Mouse (Mus musculus): Measurements from ENCODE around the gene Plp2.
"Not testable (repeated sequence)": the region's sequence is repeated elsewhere in the genome, so short reads cannot be mapped to it uniquely, and the experiment has no call there.

The Plp2 gene

DNA sequence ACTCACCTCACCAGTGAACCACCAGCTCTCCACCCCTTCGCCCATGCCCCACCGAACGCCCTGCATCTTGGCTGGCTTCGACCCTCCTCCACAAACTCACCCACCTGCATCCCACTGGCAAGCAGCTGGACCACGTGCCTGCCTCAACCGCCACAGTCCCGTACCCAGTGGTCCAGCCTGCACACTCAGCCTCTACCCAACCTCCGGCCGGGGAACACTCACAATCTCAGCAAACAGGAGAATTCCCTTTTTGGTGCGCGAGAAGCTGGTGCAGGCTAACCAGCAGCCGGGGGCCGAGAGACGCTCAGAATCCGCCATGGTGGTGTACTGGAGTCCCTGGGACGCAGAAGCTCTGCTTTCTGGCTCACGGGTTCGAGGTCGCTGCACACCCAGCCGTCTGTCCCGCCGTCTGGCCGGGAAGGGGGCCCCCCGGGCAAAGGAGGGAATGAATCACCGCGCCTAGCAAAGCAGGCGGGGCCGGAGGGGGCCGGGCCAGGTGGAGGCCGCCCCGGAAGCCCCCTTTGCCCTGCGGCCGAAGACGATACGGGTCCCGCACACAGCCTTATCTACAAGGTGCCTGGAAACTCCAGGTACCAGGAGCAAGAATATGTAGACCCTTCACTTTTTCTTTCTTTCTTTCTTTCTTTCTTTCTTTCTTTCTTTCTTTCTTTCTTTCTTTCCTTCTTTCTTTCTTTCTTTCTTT, at the start of gene Plp2:
TSS of gene Plp2 (minus strand) at position 470 of the 703 bp plus-strand sequence.
- peak; percentile 53 to 61 for DNase-seq

DNA sequence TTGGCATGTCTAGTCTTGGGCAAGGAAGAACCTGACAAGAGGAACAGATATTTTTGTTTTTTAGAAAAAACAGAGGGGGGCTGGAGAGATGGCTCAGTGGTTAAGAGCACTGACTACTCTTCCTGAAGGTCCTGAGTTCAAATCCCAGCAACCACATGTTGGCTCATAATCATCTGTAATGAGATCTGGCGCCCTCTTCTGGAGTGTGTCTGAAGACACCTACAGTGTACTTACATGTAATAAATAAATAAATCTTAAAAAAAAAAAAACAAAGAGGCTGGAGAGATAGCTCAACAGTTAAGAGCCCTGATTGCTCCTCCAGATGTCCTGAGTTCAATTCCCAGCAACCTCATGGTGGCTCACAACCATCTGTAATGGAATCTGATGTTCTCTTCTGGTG, 44.9 kb upstream of the Plp2 start:
- DNase-seq: not testable (repeated sequence)

DNA sequence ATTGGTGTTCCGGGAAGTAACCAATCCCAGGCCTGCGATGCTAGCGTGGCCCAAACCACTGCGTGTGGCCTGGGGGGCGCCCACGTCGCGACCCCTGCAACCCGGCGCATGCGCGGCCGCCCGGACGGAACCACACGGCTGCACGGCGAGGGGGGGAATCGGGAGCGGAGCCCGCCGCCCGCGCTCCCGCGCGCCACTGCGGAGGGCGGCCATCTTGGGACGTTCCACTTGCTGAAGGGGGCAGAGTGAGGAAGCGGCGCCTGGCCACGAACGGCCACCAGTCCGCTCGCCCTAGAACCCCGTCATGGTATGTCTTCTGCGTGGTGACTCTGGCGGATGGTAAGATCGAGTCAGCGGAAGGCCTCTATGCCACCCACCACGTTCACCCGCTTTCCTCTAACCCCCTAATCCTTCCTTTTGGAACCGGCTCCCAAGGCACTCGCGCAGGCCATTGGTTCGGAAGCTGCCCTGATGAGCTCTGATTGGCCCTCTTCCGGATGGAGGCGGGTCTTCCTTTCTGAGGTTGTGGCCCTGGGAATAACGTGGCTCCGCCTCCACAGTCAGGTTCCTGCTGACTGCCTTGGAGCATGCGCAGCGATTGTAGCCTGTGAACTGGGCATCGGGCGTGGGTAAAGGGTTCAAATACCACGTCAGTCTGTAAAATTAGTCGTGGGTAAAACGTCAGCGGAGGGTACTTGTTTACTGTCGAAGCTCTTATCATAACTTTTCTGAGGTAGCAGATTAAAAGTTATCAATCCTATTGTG, 43.1 kb upstream of the Plp2 start, which contains the start of gene Wdr45:
TSS of gene Wdr45 (plus strand) at position 199 of the 765 bp plus-strand sequence.
- DNase-seq: peak; percentile 95 to 97

DNA sequence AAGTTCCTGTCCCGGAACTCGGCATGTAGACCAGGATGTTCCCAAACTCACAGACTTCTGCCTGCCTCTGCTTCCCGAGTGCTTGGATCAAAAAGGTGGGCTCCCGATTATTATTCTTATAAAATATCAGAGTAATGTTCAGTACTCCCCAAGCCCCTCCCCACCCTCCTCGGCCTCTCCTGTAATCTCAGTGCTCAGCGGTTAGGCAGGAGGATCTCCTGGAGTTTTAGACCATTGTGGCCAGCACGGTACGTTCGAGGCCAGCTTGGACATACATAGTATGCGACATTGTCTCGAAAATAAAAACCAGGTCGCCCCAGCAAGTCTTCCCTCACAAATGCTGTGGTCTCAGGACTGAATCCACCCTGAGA, 42.6 kb upstream of the Plp2 start:
- DNase-seq: not testable (repeated sequence)

DNA sequence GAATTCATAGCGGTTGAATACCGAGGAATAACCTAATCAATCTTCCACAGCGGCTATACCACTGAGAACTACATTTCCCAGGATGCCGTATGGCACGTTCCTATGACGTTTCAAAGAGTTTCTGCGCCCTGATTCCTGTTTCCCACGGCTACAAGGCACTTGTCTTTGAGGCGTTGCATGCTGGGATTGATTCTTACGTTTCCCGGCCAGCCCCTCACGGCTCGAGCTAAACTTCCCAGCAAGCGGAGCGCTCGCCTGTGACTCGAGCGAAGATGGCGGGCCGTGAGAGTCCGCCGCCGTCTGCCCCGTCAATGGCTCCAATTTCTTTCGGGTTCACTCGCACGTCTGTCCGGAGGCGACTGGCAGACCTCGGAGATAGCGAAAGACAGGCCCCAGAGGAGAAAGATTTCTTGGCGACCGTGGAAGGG, 25.8 kb upstream of the Plp2 start, which contains the start of gene Gpkow:
TSS of gene Gpkow (plus strand) at position 178 of the 428 bp plus-strand sequence.
- peak; percentile 89 to 92 for DNase-seq

DNA sequence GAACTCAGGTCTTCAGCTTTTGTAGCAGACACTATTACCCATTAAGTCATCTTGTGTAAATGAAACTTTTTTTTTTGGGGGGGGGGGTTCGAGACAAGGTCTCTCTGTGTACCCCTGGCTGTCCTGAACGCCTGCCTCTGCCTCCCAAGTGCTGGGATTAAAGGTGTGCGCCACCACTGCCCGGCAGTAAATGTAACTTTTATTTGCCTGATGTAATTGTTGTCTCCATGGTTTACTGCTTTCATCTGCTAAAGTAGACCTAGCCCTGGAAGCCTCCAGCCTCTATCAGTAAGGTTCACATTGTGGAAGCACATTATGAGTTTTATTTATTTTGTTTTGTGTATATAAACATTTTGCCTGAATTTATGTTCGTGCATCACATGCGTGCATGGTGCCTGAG, 25.3 kb upstream of the Plp2 start:
- no peak for DNase-seq

DNA sequence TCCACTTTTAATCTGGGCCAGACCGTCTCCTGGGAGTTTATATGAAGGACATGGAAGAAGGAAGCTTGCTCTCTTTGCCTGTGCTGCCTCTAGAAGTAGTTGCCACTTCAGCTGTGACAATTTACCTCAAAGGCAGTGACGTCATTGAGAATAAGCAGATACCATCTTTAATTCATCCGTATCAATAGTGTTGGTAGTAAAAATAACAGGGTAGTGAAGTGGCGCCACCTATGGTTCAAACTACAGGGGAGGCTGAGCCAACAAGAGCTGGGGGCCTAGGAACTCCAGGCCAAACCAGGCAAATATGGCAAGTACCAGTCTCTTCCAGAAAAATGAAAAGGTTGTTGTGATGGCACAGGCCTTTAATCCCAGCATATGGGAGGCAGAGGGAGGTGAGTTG, 21.7 kb upstream of the Plp2 start:
- peak; percentile 27 to 55 for DNase-seq

DNA sequence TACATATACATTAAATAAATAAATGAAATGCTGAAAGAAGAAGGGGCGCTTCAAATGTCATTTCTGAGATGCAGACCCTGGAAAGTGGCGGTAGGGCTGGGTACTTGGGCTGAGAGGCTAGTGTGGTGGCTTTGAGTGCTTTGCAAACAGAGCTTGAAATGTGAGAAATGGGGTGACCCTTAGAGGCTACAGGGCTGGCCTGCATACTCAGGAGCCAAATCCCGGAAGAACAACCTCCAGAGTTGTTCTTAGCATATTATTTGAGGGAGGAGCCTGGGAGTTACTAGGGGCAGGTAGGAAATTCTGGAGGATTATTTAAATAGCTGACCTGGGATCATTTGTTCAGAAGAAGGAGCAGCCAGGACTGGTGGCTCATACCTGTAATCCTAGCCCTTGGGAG, 19.3 kb upstream of the Plp2 start:
- peak; percentile 26 to 63 for DNase-seq

DNA sequence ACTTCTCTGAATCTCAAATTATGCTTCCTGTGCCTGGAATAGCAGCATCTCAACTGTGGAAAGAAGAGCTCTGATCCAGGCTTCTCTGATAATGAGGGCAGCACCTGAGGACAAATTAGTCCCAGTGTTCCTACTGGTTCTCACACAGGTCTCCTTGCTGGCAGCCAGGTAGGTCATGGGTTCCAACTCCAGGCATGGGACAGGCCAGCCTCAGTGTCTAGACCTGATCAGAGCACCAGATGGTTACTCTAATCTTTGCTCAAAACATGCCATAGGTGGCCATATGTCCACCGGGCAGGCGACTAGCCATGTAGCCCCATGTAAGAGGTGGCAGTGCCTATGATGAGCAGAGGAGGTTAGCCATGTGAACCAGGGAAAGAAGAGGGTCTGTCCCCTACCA, 17.1 kb upstream of the Plp2 start:
- no peak for DNase-seq

DNA sequence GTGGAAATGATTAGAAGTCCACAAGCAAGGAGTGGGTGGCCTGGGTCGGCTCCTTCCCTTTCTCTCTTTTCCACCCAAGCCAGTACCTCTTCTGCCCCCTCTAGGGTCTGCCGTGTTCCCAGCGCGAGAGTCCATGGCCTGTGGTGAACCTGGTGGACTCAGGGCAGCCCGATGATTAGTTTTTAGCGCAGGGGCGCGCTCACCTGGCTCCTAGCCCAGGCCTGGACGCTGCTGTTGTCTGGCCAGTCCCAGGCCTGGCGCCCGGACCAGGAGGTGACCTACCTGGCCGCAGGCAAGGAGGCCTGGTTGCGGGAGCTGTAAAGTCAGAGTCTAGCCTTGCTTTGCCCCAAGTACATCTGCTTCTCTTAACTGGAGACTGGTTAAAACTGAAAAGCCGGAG, 9.7 kb upstream of the Plp2 start, which contains the start of gene Magix:
TSS of gene Magix (minus strand) at position 388 of the 400 bp plus-strand sequence.
- DNase-seq: no peak

DNA sequence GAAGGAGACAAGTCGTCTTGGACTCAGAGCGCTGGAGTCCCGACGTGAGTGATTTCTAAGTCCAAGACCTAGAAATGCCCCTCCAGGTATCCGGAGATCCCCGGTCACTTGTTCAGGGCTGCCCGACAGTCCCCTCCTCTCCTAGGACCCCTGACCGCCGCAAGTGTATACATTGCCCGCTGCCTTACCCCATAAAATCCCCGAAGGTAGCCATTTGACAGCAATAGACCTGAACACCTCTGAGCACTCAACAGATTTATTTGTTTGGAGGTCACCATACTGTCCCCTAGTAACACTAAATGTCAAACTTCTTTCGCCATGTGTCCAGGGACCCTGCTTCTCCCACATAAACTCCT, 8.8 kb upstream of the Plp2 start:
- no peak for DNase-seq

DNA sequence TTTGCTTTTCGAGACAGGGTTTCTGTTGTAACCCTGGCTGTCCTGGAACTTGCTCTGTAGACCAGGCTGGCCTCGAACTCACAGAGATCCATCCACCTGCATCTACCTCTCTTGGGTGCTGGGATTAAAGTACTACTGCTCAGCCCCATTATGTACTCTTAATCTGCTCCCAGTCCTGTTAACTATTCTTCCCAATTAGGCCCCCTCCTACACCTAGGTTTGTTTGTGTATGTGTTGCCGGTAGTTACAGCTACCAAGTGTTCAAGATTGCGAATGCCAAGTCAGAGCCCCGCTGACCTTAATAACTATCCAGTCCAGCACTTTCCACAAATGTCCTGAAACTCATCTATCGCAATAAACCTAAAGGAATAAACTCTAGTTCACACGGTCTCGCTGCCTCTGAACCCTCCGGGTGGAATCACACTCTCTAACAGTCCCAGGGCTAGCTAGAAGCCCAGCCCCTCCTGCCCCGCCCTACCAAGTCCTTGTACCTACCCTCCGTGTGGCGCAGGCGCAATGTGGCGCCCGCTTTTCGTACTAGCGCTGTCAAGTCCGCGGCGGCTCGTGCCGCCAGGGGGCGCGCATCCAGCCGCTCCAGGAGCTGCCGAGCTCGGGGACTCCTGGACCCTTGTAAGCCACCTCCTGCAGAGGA, 8.3 kb upstream of the Plp2 start:
- DNase-seq: peak; percentile 91 to 94

DNA sequence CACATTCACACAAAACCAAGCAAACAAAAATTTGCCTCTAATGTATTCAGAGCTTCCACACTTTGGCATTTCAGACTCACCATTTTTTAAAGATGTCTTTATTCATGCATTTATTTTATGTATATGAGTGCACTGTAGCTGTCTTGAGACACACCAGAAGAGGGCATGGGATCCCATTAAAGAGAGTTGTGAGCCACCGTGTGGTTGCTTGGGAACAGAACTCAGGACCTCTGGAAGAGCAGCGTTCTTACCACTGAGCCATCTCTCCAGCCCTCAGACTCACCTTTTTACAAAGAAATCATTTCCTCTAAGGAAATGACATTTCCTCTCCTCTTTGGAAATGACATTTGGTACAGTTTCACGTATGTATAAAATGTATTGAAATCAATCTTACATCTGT, 7.8 kb upstream of the Plp2 start:
- no peak for DNase-seq

DNA sequence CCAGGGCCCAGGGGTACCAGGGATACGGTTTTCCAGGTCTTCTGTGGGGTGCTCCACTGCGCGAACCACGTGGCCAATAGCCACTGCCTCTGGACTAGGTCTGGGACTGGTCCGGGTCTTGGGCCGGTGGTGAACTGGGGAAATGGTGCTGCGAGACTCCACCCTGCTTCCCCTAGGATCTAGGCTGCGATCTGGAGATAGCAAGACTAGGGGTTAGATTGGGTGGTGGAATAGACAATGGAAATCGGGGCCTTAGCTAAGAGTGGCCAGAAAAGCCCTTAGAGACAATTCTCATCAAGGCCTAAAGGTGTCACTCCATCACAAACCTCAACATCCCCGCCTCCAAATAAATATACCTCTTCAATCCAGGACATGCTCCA, 3.8 kb upstream of the Plp2 start:
- no peak for DNase-seq

DNA sequence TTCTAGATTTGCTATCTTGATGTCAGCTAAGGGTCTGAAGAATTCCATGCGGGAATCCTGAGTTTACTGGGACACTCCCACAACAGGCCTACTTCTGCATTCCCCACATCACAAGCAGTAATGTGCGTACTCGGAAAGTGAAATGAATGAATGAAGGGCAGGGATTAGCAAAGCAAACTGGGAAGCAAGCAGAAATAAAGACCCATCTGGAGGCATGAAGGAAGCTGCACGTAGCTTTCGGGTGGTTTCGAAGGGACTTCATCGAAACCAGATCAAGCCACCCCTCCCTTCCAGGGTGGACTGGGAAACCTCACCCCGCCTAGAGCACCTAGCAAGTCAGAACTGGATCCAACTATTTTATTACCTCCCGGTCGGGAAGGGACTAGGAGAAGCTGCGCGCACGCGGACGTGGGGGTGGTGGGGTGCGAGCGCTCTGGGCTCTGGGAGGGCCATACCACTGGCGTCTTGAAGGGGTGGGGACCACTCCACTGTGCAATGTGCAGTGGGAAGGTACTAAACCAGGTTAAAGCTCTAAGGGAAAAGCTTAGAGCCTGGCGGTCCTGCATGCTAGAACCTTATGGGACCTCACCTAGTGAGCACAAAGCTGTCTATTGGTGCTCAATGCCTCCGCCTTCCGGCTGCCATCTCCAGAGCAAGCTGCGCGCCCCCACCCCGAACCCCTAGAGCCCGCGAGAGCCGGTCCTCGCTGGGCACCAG, 3.3 kb upstream of the Plp2 start:
- no peak for DNase-seq

DNA sequence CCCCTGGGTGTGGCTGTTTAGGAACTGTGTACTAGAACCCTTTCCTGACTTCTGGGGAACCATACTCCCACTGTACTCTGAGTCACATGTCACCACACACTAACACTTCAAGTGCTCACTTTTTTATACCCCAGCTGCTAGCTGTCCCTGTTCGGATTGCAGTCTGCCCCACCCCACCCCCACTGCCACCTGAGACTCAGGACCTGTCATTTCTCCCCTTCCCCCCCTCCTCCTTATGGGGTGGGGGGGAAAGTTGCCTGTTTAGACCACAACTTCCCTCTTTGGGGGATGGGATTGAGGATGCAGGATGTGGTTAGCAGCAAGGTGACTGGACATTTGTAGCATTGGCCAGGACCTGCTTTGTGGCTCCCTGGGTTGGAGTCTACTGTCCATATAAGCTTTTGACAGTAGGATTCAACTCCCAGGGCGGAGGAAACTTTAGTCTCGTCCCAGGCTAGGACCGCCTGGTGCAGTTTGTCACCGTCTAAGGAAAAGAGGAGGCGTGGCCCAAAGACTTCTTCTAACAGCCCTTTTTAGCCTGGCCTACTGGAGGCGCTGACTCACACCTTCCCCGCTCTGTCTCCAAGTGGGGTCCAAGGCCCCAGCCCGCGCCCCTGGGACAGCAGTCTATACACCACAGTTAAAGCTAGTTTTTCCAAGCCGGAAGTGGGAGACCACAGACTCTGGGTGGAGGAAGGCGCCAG, 2.5 kb upstream of the Plp2 start:
- peak; percentile 31 to 51 for DNase-seq

DNA sequence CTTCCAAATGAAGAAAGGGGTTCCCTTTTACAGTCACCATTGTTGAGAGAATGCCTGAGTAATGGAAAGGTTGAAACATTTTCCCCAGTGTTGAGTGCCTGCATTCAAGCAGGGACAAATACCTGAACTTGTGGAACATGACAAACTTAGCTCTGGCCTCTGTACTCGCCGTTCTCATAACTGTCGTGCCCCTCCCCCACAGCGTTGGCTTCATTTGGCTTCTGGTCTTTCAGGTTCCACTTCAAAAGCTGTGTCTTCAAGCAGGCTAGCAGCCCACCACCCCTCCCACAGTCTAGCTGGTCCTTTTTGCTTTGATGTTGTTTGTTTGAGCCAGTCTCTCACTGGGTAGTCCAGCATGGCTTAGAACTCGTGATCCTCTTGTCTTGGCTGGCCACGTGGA, 1.5 kb upstream of the Plp2 start:
- DNase-seq: peak in 1 of 2 experiments; percentile 52

DNA sequence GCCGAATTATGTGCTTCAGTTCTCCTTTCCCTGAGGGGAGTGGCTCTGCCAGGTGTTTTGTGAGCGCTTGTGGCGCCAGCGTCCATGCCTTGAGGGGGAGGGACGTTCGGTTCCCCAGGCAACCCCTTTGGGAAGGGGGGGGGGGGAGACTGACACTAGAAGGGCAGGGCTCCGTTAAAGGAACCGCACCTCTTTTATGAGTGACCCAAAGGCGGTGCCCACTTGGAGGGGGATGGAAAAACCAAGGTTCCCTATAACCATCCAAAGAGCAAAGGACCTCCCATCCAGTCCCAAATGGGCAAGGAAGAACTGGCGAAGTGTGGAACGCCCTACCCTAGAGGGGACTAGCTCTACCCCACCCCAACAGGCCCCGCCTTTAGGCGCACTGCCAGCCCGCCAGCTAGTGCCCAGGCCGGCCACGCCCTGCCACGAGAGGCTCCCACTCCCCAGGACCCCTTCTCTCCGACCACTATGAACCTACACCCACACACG, 754 bp downstream of the Plp2 start:
- peak; percentile 83 to 85 for DNase-seq

DNA sequence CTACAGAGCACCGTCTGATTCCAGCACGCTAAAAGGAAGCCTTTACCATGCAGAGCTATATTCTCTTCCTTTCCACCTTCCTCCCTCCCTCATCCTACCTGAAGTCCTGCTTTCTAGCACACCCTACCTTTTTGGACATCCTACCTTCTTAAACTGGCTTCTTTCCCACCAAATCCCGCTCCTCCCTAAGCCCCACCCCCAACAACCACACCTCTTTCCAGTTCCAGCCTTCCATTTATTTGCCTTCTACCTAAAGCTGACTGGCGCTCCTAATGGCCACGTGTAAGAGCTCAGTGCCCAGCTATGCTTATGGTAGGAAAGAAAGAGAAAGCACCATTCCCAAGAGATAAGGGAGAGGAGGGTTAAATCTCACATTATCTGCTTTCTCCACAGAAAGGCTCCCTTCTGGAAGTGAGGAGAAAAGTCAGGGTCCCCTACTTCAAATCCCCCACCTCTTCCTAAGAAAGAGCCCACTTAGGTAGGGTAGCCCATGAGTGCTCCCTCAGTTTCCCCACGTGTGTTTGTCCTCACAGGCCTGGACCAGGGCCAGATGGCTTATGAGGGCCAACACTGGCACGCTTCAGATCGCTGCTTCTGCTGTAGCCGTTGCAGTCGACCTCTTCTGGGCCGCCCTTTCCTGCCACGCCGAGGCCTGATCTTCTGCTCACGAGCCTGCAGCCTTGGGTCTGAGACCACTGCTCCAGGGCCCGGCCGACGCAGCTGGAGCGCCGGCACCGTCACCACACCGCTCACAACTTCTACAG, 5.3 kb downstream of the Plp2 start:
- no peak for DNase-seq

DNA sequence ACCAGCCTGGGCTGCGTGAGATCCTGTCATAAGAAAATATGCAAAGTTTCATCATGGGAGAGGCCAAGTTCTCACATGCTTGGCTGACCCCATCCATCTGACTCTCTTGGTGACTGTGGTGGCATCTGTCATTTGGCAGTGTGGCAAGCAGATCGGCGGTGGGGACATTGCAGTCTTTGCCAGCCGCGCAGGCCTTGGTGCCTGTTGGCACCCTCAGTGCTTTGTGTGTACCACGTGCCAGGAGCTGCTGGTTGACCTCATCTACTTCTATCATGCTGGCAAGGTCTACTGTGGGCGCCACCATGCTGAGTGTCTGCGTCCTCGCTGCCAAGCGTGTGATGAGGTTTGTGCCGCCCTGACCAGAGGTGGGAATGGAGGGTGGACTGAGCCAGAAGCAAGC, 6.4 kb downstream of the Plp2 start:
- no peak for DNase-seq

DNA sequence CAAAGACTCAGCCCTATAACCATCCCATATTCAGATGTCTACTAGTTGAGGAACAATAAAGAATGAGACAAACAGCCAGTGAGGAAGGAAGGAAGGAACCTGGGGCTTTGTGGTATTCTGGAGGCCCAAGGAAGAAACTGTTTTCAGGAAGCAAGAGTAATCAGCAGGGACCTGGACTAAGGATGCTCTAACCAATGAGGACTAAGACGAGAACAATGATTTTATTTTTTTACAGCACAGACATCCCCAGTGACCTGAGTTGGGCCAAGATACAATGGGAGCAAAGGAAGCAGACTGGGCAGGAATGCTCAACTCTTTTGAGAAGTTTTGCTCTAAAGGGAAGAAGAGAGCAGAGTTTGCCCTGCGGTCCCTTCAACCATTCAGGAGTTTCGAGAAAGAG, 8.3 kb downstream of the Plp2 start:
- DNase-seq: no peak
